Mouse (Mus musculus): ENCODE data around the gene Npff.

- TF ChIP-seq CTCF (IDR thresholded peaks at IDR 0.05; ENCODE audit: low read depth, low read length): no peak
- no peak for TF ChIP-seq TAL1 (conservative IDR thresholded peaks at IDR 0.05; ENCODE audit: low read depth, low read length)
Measured at GRCm38 (mm10) chr15:102498322-102498721, 26.4 kb downstream of the Npff start.

Measured in G1E (cell line).